Mouse (Mus musculus) myocyte (in vitro differentiated cells): Measurements from ENCODE around the gene Tmem144.

Source experiments
- CEBPB ChIP-seq: IDR thresholded peaks from 2 replicates; pipeline ENCODE4 v1.6.1; 2011; ENCODE audit warnings: mild to moderate bottlenecking, moderate library complexity; ENCODE audit not compliant: poor library complexity, insufficient read depth, severe bottlenecking
- E2F4 ChIP-seq: IDR thresholded peaks from one replicate; pipeline ENCODE4 v1.6.1; 2011; ENCODE audit warnings: mild to moderate bottlenecking, control low read depth, moderate library complexity; ENCODE audit not compliant: insufficient read depth
- MAX ChIP-seq: IDR thresholded peaks from one replicate; pipeline ENCODE4 v1.6.1; 2011; ENCODE audit warnings: low read depth, mild to moderate bottlenecking, control low read depth
- MYOG ChIP-seq, 3 experiments: IDR thresholded peaks; one replicate each; pipeline ENCODE4 v1.6.1; 2011; ENCODE audit warnings: control low read depth in 2 of 3, low read depth in 2 of 3, mild to moderate bottlenecking in 2 of 3; ENCODE audit not compliant: insufficient read length in 2 of 3, control insufficient read depth in 1 of 3, insufficient read depth in 1 of 3
- POLR2A ChIP-seq: IDR thresholded peaks from one replicate; pipeline ENCODE4 v1.6.1; 2011; ENCODE audit warnings: low read depth, mild to moderate bottlenecking, control low read depth, moderate library complexity; ENCODE audit not compliant: insufficient read length
- POLR2AphosphoS2 ChIP-seq: IDR thresholded peaks from one replicate; pipeline ENCODE4 v1.6.1; 2011; ENCODE audit warnings: low read depth, control low read depth; ENCODE audit not compliant: insufficient read length
- REST ChIP-seq: IDR thresholded peaks from one replicate; pipeline ENCODE4 v1.6.1; 2011; ENCODE audit warnings: mild to moderate bottlenecking, control low read depth, moderate library complexity; ENCODE audit not compliant: insufficient read depth, insufficient read length
- SRF ChIP-seq: IDR thresholded peaks from one replicate; pipeline ENCODE4 v1.6.1; 2011; ENCODE audit warnings: low read depth; ENCODE audit not compliant: control insufficient read depth, insufficient read length
- TCF12 ChIP-seq: IDR thresholded peaks from one replicate; pipeline ENCODE4 v1.6.1; 2011; ENCODE audit warnings: mild to moderate bottlenecking, control low read depth; ENCODE audit not compliant: poor library complexity, insufficient read depth, severe bottlenecking
- TCF3 ChIP-seq: IDR thresholded peaks from one replicate; pipeline ENCODE4 v1.6.1; 2011; ENCODE audit warnings: low read depth, control low read depth; ENCODE audit not compliant: insufficient read length
- USF1 ChIP-seq: IDR thresholded peaks from one replicate; pipeline ENCODE4 v1.6.1; 2011; ENCODE audit warnings: low read depth, mild to moderate bottlenecking, control low read depth, moderate library complexity

- TF ChIP-seq POLR2A: no peak
- TF ChIP-seq USF1: no peak
- no peak for TF ChIP-seq MYOG (IDR thresholded peaks at IDR 0.05; ENCODE audit: control insufficient read depth in 1 of 3, insufficient read depth in 1 of 3, insufficient read length in 2 of 3, low read depth in 2 of 3)
- no peak for TF ChIP-seq SRF
- TF ChIP-seq TCF12: no peak
- no peak for TF ChIP-seq CEBPB
- TF ChIP-seq TCF3: no peak
- TF ChIP-seq E2F4: no peak
- TF ChIP-seq POLR2AphosphoS2: no peak
- TF ChIP-seq REST: no peak
- no peak for TF ChIP-seq MAX
These were observed 38.6 kb downstream of the Tmem144 start for GRCm38 (mm10) chr3:79813814-79814490.
